Mouse (Mus musculus) kidney, postnatal 10 days (tissue): ENCODE measurements at regions not wholly inside any gene's neighbourhood (a gene's known extent, or its start where the extent isn't known, plus 50 kb on each side); places are given as distances from the start of the nearest gene placed in this dataset.
"Not testable (repeated sequence)": the region's sequence is repeated elsewhere in the genome, so short reads cannot be mapped to it uniquely, and the experiment has no call there.

Experiments
- DNase-seq: peaks from one replicate; pipeline ENCODE4 v3.0.0; 2021; ENCODE audit warnings: mixed read lengths

- DNase-seq: no peak
Measured at GRCm38 (mm10) chr5:148775232-148775631, 153.9 kb downstream of the Katnal1 start.

DNA sequence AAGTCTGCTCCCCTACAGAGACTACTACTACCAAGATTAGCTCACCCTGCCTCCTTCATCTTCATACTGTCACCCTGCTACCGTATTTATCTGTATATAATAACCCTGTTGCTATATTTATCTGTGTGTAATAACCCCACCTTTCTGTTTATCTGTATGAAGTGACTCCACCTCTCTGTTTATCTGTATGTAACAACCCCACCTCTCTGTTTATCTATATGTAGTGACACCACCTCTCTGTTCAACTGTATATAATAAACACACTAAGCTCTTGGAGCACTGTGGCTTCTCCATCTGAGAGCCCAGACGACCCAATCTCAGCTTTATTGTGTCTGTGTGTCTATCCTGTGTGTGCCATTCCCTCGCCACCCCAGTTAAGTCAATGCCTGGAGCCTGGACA, 154.7 kb downstream of the Katnal1 start:
- DNase-seq: no peak

DNA sequence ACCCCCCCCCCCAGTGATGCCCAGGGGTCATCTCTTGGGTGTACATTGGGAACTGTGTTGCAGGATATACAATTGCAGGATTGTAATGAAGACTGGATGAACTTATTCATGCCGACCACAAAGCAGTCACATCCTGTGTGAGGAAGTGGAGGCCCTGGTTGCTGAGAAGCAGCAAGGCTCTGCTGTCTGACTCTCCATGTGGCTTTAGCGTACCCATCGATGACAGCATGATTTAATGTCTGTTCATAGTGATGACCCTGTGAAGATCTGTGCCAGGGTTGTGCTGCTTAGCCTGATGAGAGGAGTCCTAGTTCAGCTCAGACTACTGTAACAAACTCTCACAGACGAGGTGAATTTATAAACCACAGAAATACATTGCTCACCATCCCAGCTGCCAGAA, 159.7 kb downstream of the Katnal1 start:
- no peak for DNase-seq

- no peak for DNase-seq
Measured at GRCm38 (mm10) chr5:148768346-148768745, 160.8 kb downstream of the Katnal1 start.

DNA sequence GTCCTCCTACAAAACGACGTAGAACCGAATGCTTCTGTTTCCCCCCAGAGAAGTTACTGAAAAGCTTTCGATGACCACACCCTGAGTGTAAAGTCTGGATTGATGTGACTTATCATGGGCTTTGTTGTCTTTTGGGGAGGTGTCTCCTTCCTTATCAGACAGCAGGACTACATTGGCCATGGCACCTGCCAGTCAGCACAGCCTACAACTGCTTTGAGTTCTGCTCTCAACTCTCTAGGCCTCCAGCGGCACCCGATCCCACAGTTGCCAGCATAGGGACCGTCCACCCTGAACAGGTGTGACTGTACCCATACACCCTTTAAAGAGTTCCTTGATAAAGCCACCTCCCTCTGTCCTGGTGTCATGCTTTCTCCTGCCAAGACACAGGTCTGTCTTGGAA, 163.1 kb downstream of the Katnal1 start:
- no peak for DNase-seq

DNA sequence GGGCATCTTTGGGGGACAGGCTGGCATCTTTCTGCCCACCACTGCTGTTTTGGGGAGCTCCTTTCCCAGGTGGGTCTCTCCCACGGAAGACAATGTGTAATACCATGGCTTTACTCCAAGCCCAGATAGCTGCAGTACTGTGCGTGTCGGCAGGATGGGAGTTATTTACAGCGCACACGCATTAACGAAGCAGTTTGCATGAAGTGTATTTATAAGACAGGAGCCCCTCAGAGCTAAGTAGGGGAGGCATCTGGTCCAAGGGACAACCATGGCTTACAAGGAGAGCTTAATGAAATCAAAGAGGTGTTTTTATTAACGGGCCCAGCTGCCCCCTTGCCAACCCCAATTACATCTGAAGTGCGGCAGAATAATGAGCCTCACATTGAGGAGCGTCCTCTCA, 169.0 kb downstream of the Katnal1 start:
- DNase-seq: no peak

DNA sequence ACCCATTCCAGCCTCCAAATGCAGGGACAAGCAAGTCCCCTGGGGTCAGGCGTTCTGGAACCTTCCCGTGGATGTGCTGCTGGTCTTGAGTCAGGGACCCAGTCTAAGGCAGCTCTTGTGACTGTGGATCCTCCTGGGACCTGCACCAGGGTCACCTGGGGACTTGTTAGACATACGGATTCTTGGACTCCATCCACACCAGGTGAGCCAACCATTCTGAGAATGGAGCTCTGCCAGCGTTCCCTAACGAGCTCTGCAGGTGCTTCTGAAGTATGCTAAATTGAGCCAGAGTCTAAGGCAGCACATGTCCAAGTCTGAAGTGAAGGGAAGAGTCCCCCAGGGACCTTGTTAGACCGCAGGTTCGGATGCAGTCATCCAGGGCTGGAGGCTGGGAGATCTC, 170.3 kb downstream of the Katnal1 start:
- DNase-seq: peak; percentile 41

DNA sequence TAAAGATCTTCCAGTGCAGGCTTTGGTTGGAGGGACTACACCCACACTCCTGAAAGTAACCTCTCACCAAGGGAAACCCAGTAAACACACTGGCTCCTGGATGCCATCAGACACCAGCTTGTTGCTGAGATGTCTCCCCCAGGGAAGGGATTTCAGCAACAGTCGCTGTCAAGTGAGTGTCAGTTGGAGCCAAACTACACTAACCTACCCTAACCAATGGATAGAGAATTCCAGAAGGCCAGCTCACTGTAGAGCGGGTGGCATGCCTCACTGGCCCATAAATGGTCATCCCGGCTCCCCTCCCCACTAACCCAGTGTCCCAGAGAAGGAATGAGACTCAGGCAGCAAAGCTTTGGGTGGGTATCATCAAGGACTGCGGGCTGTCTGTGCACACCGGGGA, 171.4 kb downstream of the Katnal1 start:
- DNase-seq: no peak

DNA sequence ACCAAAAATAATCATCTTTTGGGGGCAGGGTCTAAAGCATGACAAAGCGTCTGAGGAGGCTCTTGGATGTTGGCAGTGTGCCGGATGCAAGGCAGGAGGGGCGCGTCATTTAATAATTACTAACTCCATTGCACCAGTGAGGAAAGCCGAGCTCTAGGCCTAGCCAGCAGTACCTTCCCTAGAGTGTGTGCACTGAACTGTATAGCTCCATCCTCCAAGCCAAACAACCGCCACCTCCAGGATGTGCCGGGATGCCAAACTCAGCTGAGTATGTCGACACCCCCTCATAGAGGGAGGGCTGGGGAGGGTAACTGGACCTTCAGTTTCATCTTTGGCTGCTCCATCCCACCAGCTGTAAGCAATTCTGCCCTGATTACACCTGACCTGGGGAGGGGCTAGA, 171.9 kb downstream of the Katnal1 start:
- DNase-seq: peak; percentile 69

GRCm38 (mm10) chr5:148756246-148756930, 172.7 kb downstream of the Katnal1 start:
- peak; percentile 65 for DNase-seq

- no peak for DNase-seq
Measured at GRCm38 (mm10) chr5:148755807-148756206, 173.3 kb downstream of the Katnal1 start.

- DNase-seq: no peak
Measured at GRCm38 (mm10) chr5:148754896-148755295, 174.2 kb downstream of the Katnal1 start.

GRCm38 (mm10) chr5:148754363-148754762, 174.8 kb downstream of the Katnal1 start:
- DNase-seq: no peak

- no peak for DNase-seq
Measured at GRCm38 (mm10) chr5:148753457-148753856, 175.7 kb downstream of the Katnal1 start.

DNA sequence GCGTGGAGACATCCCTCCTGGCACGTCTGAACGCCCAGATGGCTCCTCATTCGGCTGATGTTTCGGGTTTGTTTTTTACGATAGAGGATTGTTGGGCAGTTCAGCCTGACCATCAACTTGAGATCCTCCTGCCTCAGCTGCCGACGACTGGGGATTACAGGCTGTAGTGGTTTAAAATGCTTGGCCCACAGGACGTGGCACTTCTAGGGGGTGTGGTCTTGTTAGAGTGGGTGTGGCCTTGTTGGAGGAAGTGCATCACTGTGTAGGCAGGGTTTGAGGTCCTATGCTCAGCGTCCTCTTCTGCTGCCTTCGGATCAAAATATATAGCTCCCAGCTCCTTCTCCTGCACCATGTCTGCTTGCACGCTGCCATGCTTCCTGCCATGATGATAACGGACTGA, 177.1 kb downstream of the Katnal1 start:
- DNase-seq: no peak

DNA sequence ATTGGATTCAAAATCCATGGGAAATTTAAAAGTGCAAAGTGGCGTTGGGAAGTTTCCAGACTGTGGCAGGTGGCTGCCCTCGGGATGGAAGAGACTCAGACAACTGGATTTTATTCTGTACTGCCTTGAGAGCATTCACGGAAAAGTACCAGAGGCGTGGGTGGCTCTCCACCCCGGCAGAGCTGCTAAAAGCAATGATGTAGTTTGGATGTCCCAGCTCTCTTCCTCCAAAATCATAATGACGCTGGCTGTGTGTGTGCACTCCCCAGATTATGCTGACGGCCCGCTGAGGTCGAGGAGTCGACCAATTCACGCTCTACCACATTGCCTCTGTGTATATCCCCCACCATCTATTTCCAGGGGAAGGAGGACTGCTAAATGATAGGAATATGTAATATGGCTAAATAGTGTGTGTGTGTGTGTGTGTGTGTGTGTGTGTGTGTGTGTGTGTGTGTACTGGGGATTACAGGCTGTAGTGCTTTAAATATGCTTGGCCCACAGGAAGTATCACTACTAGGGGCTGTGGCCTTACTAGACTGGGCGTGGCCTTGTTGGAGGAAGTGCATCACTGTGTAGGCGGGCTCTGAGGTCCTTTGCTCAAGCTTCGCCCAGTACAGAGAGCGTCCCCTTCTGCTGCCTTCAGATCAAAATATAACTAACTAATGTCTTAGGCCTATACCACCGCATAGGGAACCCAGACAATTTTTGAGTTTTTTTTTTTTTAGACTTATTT, 179.0 kb downstream of the Katnal1 start:
- DNase-seq: no peak

GRCm38 (mm10) chr5:148747972-148748764, 181.0 kb downstream of the Katnal1 start:
- DNase-seq: no peak

DNA sequence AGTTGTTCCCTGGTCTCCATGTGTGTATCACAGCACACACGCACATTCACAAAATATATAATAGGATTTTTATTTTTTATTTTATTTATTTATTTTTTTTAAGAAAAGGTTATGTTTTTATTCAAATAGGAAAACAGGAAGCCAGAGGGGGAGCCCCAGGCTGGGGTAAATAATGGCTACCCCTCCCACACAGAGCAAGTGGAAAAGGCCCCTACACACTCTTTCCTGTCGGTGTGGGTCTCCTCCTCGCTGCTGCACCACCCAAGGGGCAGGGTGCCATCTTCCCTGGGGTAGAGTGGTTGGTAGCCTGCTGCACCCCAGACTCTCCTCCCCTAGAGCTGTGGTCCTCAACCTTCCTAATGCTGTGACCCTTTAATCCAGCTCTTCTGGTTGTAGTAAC, 181.6 kb downstream of the Katnal1 start:
- no peak for DNase-seq

GRCm38 (mm10) chr5:148746726-148747125, 182.4 kb downstream of the Katnal1 start:
- DNase-seq: not testable (repeated sequence)

DNA sequence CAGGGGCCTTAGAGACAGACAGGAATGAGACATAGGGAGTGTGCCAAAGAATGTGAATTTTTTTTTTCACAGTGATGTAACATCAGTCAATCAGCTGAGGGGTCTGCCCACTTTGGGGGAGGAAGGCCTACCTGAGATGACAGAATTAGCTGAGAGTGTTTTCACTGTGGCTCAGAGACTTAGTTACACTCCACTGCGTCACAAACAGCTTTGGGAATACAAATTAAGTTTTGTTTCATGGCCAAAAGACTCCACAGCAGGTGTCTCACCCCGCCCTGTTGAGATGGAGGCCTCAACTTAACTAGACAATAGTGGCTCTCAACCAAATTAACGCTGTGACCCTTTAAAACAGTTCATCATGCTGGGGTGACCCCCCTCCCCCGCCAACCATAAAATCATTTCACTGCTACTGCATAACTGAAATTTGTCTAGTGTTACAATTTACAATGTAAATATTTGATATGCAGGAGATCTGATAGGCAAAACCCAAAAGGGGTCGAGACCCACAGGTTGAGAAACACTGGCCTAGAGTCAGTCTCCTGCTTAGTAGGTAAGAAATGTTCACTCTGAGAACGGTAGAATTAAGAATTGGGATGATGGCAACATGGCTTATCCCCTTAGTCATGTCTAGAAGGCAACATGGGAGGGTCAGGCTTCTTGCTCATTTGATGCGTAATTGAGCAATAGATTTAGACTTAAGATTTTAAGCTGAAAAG, 184.3 kb downstream of the Katnal1 start:
- no peak for DNase-seq

GRCm38 (mm10) chr5:148742158-148742835, 186.8 kb downstream of the Katnal1 start:
- no peak for DNase-seq

GRCm38 (mm10) chr5:148741267-148742004, 187.7 kb downstream of the Katnal1 start:
- DNase-seq: no peak
